Mouse (Mus musculus): ENCODE data around the gene Slc26a6. TPM values are rescaled to one million over a fixed set of nuclear protein-coding genes. Genes with fewer than 3 reads are reported as not detected.

The Slc26a6 gene
- polyA plus RNA-seq, 1 experiment = 17.5 TPM

DNA sequence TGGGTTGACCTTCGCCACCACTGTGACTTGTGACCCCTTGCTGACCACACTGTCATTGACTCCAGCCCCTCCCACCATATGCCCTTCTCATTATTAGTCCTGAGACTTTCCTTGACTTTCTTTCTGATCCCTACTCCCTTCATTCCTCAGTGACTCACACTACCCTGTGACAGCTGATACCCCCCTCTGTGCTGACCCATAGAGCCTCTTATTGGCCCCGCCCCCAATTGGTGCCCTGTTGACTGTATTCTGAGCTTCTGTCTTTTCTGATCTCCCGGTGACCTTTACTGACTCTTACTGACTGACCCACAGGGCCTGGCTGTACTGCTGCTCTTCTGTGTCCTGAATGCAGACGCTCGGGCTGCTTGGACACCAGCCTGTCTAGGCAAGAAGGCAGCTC lies 7.7 kb upstream of the Slc26a6 start:
- no peak for DNase-seq (ENCODE audit: low read depth)

DNA sequence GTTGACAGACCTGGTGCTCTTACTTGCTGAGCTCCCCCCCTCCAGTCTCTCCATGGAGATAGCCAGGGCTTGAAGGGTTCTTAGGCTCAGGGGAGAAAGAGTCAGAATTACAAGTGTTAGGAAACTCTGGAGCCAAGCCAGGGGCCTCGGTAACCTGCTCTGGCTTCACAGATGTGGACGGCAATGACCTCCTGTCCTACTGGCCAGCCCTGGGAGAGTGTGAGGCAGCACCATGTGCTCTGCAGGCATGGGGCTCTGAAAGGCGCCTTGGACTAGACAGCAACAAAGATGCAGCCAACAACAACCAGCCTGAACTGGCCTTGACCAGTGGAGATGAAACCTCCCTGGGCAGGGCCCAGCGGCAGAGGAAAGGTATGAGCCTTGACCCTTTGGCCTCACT lies 5.7 kb upstream of the Slc26a6 start:
- DNase-seq (ENCODE audit: low read depth) = no peak

DNA sequence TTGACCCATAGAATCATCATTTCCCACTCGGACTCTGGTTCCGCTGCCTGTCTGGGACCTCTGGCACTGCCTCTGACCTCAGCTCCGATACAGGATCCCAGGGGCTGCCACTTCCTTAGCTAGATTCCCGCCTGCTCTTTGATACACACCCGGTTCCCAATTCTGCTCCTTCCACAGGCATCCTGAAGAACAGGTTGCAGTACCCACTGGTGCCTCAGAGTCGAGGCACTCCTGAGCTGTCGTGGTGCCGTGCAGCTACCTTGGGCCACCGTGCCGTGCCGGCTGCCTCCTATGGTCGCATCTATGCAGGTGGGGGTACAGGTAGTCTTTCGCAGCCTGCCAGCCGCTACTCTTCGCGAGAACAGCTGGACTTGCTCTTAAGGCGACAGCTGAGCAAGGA lies 4.7 kb upstream of the Slc26a6 start:
- DNase-seq (ENCODE audit: low read depth) = no peak

DNA sequence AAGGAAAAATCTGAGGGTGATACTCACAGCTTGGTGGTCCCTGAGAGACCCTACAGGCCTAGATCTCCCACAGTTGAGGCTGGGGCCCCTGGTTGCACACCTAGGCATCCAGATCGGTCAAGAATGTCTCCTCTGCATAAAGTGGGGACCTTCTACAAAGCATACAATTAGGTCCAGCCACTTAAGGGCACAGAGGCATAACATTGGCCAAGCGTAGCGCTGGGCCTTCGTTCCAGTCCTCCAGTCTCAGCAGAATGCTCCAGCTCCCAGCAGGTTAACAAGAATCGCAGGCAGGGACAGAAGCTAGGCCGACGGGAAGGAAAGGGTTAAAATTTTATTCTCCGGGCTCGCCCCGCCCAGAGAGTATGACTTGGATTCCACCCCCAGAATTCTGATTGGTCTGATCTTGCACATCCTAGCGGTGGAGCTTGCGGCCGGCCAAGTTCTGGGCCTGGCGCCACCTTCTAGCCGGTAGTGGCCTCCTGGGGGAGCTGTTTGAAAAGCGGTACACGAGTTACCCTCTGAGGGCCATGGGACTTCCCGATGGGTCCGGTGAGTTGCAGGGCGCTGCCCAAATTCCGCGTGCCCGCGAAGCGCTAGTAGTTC lies 655 bp downstream of the Slc26a6 start:
- peak; percentile 56 for DNase-seq (ENCODE audit: low read depth)

GRCm38 (mm10) chr9:108854241-108854696 lies 1.2 kb downstream of the Slc26a6 start:
- no peak for DNase-seq (ENCODE audit: low read depth)

GRCm38 (mm10) chr9:108855335-108855734 lies 2.3 kb downstream of the Slc26a6 start:
- no peak for DNase-seq (ENCODE audit: low read depth)

GRCm38 (mm10) chr9:108858792-108859527 lies 5.9 kb downstream of the Slc26a6 start:
- DNase-seq (ENCODE audit: low read depth) = no peak

- DNase-seq (ENCODE audit: low read depth) = no peak
Observed at GRCm38 (mm10) chr9:108912308-108912707, 59.2 kb downstream of the Slc26a6 start.

DNA sequence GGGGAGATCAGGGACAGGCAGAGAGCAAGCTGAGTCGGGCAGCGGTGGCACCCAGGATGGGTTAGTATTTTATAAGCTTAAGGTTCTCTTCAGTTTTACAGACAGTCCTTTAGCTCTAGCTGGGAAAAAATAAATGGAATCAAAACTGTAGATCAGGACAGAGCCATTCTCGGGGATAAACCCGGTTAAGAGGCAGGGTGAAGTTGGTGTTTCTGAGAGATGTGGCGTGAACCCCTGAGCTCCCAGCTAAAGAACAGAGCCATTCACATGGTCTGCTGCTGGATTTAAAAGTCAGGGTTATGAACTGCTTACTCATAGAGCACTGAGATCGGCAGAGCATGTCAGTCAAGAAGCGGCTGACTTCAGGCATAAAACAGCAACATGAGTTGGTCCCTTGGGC lies 60.1 kb downstream of the Slc26a6 start:
- DNase-seq (ENCODE audit: low read depth) = no peak

- DNase-seq (ENCODE audit: low read depth) = no peak
Observed at GRCm38 (mm10) chr9:108913621-108914020, 60.5 kb downstream of the Slc26a6 start.

DNA sequence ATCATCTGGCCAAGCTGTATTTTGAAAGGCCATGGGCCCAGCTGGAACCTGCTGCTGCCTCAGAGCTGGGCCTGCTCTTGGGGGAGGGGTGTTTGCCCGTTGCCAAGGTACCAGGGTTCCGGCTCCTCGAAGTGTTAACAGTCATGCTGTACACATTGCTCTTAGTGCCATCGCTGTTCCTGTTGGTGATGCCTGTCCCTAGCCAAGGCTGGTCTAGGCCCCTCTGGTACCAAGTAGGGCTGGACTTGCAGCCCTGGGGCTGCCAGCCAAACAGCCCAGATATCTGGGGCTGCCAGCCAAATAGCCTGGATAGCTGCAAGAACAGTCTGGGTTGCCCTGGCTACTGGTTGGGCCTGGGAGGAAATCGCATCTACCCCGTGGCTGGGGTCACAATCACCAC lies 61.4 kb downstream of the Slc26a6 start, which contains the start of gene Tmem89:
Gene Tmem89 (plus strand): TSS at position 129 of the 400 bp plus-strand sequence.
- no peak for DNase-seq (ENCODE audit: low read depth)

DNA sequence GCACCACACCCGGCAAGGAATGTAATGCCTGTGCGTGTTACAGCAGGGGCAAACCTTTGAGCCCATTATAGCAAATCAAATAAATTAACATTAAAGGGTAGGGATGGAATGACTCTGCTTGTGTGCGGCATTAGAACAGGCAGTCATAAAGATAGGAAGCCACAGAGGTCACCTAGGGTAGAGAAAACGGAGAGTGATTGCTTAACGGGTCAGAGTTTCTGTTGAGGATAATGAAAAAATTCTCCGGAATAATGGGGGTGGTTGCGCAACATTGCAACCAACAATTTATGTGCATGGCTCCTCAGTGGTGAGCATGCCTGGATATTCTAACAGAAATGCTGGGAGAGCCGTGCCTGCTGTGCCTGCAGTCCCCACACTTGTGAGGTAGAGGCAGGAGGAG lies 72.8 kb downstream of the Slc26a6 start:
- no peak for DNase-seq (ENCODE audit: low read depth)

- no peak for DNase-seq (ENCODE audit: low read depth)
Observed at GRCm38 (mm10) chr9:108928424-108928823, 75.3 kb downstream of the Slc26a6 start.

- no peak for DNase-seq (ENCODE audit: low read depth)
Observed at GRCm38 (mm10) chr9:108935991-108936390, 82.9 kb downstream of the Slc26a6 start.

- peak; percentile 58 for DNase-seq (ENCODE audit: low read depth)
Observed at GRCm38 (mm10) chr9:108936418-108937364, 83.6 kb downstream of the Slc26a6 start, which contains the start of gene Uqcrc1. Gene Uqcrc1 (plus strand): TSS chr9:108936633.

GRCm38 (mm10) chr9:108945111-108945510 lies 92.0 kb downstream of the Slc26a6 start:
- DNase-seq (ENCODE audit: low read depth) = no peak

DNA sequence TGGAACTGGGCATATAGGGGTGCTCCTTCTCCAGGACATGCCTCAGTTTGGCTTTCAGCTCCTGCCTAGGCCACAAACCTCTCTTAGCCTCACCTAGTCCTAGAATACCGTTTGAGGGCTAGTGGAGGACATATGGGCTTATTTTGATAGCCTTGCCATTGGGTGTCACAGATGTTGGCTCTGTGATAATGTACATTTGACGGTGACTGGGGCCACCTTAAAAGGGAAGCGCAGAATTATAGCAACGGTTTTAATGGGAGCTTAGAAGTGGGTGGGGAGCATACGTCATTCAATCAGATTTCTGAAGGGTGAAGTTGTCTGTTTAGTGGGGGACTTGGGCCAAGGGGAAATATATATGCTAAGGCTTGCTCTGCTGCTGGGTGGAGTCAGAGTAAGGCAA lies 92.5 kb downstream of the Slc26a6 start:
- no peak for DNase-seq (ENCODE audit: low read depth)

- no peak for DNase-seq (ENCODE audit: low read depth)
Observed at GRCm38 (mm10) chr9:108949231-108949966, 96.3 kb downstream of the Slc26a6 start.

- DNase-seq (ENCODE audit: low read depth) = no peak
Observed at GRCm38 (mm10) chr9:108949967-108950728, 97.1 kb downstream of the Slc26a6 start.

DNA sequence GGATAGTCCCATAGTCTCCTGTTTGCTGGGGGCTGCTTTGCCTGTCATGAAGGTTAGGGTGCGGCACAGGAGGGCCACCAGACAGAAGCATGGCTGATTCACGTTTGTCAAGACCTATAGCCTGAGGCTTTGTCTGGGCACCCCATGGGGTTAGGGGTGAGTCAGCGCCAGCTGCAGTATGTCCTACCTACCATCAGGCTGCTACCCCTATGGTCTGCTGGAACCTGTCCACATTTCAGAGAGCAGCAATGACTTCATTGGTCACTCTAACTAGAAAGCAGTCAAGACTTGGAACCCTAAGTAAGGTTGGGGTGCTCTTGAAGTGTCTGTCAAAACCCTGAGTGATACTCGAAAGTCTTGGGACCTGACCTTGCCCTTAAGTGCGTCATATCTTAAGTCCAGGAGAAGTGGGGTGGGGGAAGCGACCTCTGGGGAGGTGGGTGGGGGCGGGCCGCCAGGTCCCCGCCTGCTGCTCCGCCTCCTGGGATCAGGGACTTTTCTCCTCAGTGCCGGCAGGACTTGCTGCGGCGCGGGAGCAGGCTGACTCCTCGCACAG lies 100.1 kb downstream of the Slc26a6 start, which contains the start of gene Col7a1:
Gene Col7a1 (plus strand): TSS at position 506 of the 556 bp plus-strand sequence.
- DNase-seq (ENCODE audit: low read depth) = no peak
